Mouse (Mus musculus): ENCODE results near the gene Tnfsf12. TPM values are rescaled to one million over a fixed set of nuclear protein-coding genes. Genes with fewer than 3 reads are reported as not detected.
"Not testable (repeated sequence)": the region's sequence is repeated elsewhere in the genome, so short reads cannot be mapped to it uniquely, and the experiment has no call there.

Gene Tnfsf12
- 11.9 and 13.7 TPM in 2 replicates for polyA plus RNA-seq (2012; rRNA removed)

- peak within 1 kb of the TSS; percentile 82 for H3K27ac ChIP-seq (ENCODE audit: insufficient read depth, low read depth, low read length)
- no peaks in the 10 kb centered on the region for H3K27me3 ChIP-seq (ENCODE audit: control insufficient read depth, insufficient read depth, low read length)
- 23% methylated on average over 41 of the region's 41 CpGs for whole genome bisulfite sequencing
- H3K36me3 ChIP-seq (ENCODE audit: control insufficient read depth, insufficient read depth, low read length) = peaks cover 7% of the 10 kb centered on the region; the same call in 1 of the 2 replicates
- peak within 1 kb of the TSS; percentile 57 for H3K4me3 ChIP-seq (ENCODE audit: low read depth, low read length)
- TF ChIP-seq POLR2A (IDR thresholded peaks at IDR 0.05; ENCODE audit: low read depth, low read length) = peak; percentile 35; the same call in 1 of the 2 replicates
- TF ChIP-seq CTCF (IDR thresholded peaks at IDR 0.05; ENCODE audit: extremely low read depth, insufficient read length, insufficient replicate concordance, low read depth, low read length) = no peak
- peaks cover 20% of the 10 kb centered on the region for H3K4me1 ChIP-seq (ENCODE audit: control insufficient read depth, insufficient read depth, insufficient read length, low read length)
Observed at GRCm38 (mm10) chr11:69695361-69696181, at the start of gene Tnfsf12, which contains the start of gene Tnfsfm13. TSS of gene Tnfsf12 (minus strand) at chr11:69695849. TSS of gene Tnfsfm13 (minus strand) at chr11:69696098.

GRCm38 (mm10) chr11:69731408-69731807 is 35.8 kb upstream of the Tnfsf12 start:
- peaks cover 25% of the 10 kb centered on the region for H3K36me3 ChIP-seq (ENCODE audit: control insufficient read depth, insufficient read depth, low read length)
- not testable (repeated sequence) for H3K27ac ChIP-seq (ENCODE audit: insufficient read depth, low read depth, low read length); H3K27me3 ChIP-seq (ENCODE audit: control insufficient read depth, insufficient read depth, low read length); H3K4me1 ChIP-seq (ENCODE audit: control insufficient read depth, insufficient read depth, insufficient read length, low read length); H3K4me3 ChIP-seq (ENCODE audit: low read depth, low read length)
- 48% methylated on average over 3 of the region's 3 CpGs for WGBS
- 0 out of 2 replicates have a peak, but pooled peaks have one; percentile 7 for TF ChIP-seq CTCF (IDR thresholded peaks at IDR 0.05; ENCODE audit: extremely low read depth, insufficient read length, insufficient replicate concordance, low read depth, low read length)

GRCm38 (mm10) chr11:69729063-69729462 is 33.4 kb upstream of the Tnfsf12 start:
- Histone ChIP-seq H3K4me3 (ENCODE audit: low read depth, low read length) (no peak overlapping the region), H3K4me1 (ENCODE audit: control insufficient read depth, insufficient read depth, insufficient read length, low read length) (no peaks in the 10 kb centered on the region), H3K27me3 (ENCODE audit: control insufficient read depth, insufficient read depth, low read length) (no peaks in the 10 kb centered on the region), H3K36me3 (ENCODE audit: control insufficient read depth, insufficient read depth, low read length) (peaks cover 2% of the 10 kb centered on the region; the same call in 1 of the 2 replicates), H3K27ac (ENCODE audit: insufficient read depth, low read depth, low read length) (no peak overlapping the region)
- 26% methylated on average over 3 of the region's 3 CpGs for WGBS
- TF ChIP-seq POLR2A (IDR thresholded peaks at IDR 0.05; ENCODE audit: low read depth, low read length) (no peak), CTCF (IDR thresholded peaks at IDR 0.05; ENCODE audit: extremely low read depth, insufficient read length, insufficient replicate concordance, low read depth, low read length) (peak; percentile 50; the same call in 1 of the 2 replicates)

- Histone ChIP-seq H3K4me3 (ENCODE audit: low read depth, low read length) (no peak overlapping the region), H3K36me3 (ENCODE audit: control insufficient read depth, insufficient read depth, low read length) (no peaks in the 10 kb centered on the region), H3K27ac (ENCODE audit: insufficient read depth, low read depth, low read length) (no peak overlapping the region), H3K4me1 (ENCODE audit: control insufficient read depth, insufficient read depth, insufficient read length, low read length) (no peaks in the 10 kb centered on the region), H3K27me3 (ENCODE audit: control insufficient read depth, insufficient read depth, low read length) (no peaks in the 10 kb centered on the region)
- WGBS = 38% methylated on average over 5 of the region's 5 CpGs
- no peak for TF ChIP-seq POLR2A (IDR thresholded peaks at IDR 0.05; ENCODE audit: low read depth, low read length)
- no peak for TF ChIP-seq CTCF (IDR thresholded peaks at IDR 0.05; ENCODE audit: extremely low read depth, insufficient read length, insufficient replicate concordance, low read depth, low read length)
Observed at GRCm38 (mm10) chr11:69725951-69726350, 30.3 kb upstream of the Tnfsf12 start.

GRCm38 (mm10) chr11:69723074-69723473 is 27.4 kb upstream of the Tnfsf12 start:
- Histone ChIP-seq H3K27me3 (ENCODE audit: control insufficient read depth, insufficient read depth, low read length) (no peaks in the 10 kb centered on the region), H3K36me3 (ENCODE audit: control insufficient read depth, insufficient read depth, low read length) (no peaks in the 10 kb centered on the region), H3K4me1 (ENCODE audit: control insufficient read depth, insufficient read depth, insufficient read length, low read length) (peaks cover 5% of the 10 kb centered on the region; the same call in 1 of the 2 replicates), H3K27ac (ENCODE audit: insufficient read depth, low read depth, low read length) (no peak overlapping the region), H3K4me3 (ENCODE audit: low read depth, low read length) (no peak overlapping the region)
- TF ChIP-seq CTCF (IDR thresholded peaks at IDR 0.05; ENCODE audit: extremely low read depth, insufficient read length, insufficient replicate concordance, low read depth, low read length) = no peak
- no peak for TF ChIP-seq POLR2A (IDR thresholded peaks at IDR 0.05; ENCODE audit: low read depth, low read length)
- WGBS = 40% methylated on average over 2 of the region's 2 CpGs

- no peak overlapping the region for H3K4me3 ChIP-seq (ENCODE audit: low read depth, low read length)
- H3K4me1 ChIP-seq (ENCODE audit: control insufficient read depth, insufficient read depth, insufficient read length, low read length) = peaks cover 5% of the 10 kb centered on the region; the same call in 1 of the 2 replicates
- no peak for TF ChIP-seq POLR2A (IDR thresholded peaks at IDR 0.05; ENCODE audit: low read depth, low read length)
- TF ChIP-seq CTCF (IDR thresholded peaks at IDR 0.05; ENCODE audit: extremely low read depth, insufficient read length, insufficient replicate concordance, low read depth, low read length) = no peak
- H3K27ac ChIP-seq (ENCODE audit: insufficient read depth, low read depth, low read length) = no peak overlapping the region
- H3K27me3 ChIP-seq (ENCODE audit: control insufficient read depth, insufficient read depth, low read length) = no peaks in the 10 kb centered on the region
- H3K36me3 ChIP-seq (ENCODE audit: control insufficient read depth, insufficient read depth, low read length) = no peaks in the 10 kb centered on the region
- WGBS = 75% methylated on average over 6 of the region's 6 CpGs
Observed at GRCm38 (mm10) chr11:69720852-69721251, 25.2 kb upstream of the Tnfsf12 start.

- H3K27ac ChIP-seq (ENCODE audit: insufficient read depth, low read depth, low read length) = no peak overlapping the region
Observed at GRCm38 (mm10) chr11:69719423-69719822, 23.8 kb upstream of the Tnfsf12 start.

More at GRCm38 (mm10) chr11:69719423-69719822, 23.8 kb upstream of the Tnfsf12 start:
- Histone ChIP-seq H3K4me1 (ENCODE audit: control insufficient read depth, insufficient read depth, insufficient read length, low read length) (peaks cover 5% of the 10 kb centered on the region; the same call in 1 of the 2 replicates), H3K4me3 (ENCODE audit: low read depth, low read length) (no peak overlapping the region), H3K36me3 (ENCODE audit: control insufficient read depth, insufficient read depth, low read length) (no peaks in the 10 kb centered on the region), H3K27me3 (ENCODE audit: control insufficient read depth, insufficient read depth, low read length) (no peaks in the 10 kb centered on the region)
- TF ChIP-seq POLR2A (IDR thresholded peaks at IDR 0.05; ENCODE audit: low read depth, low read length) (no peak), CTCF (IDR thresholded peaks at IDR 0.05; ENCODE audit: extremely low read depth, insufficient read length, insufficient replicate concordance, low read depth, low read length) (no peak; the same call in 1 of the 2 replicates)
- WGBS = 79% methylated on average over 6 of the region's 6 CpGs
